Mouse (Mus musculus): ENCODE results near the gene Gabrb2.

Gabrb2 gene

DNA sequence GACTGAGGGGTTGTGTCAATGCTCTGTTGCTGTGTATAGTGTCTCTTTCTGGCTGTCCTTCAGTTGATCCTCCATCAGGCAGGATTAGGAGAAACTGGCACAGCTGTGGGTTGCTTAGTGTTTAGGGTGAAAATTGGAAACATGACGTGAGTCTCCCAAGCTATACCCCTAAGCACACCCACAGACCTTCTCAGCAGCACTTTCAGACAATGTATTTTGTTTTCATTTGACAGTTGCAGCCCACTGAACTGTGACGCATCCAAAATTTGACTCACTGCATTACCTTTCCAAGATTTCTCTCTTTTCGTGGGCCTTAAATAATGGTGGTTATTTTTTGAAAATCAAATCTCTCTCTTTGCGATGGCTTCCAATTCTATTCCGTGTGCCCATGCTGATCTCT is 115.7 kb downstream of the Gabrb2 start:
- no peak for DNase-seq

DNA sequence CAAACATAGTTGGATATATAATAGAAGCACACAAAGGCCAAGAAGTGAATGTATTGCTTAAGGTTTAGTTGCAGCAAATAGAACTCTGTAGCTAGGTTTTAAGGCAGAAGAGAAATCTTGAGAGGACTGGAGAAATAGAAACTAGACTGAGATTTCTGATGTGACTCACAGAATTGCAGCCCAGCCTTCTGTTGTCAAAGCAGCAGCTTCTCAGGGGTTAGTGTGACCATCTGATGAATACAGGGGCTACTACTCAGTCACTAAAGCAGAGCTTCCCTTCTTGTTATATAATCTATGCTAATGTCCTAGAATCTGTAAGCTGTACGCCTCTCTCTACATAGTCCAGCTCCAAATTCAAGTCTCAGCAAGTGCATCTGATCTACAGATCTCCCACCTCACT is 116.3 kb downstream of the Gabrb2 start:
- DNase-seq = no peak

- DNase-seq = no peak
Observed at GRCm38 (mm10) chr11:42542861-42543260, 123.3 kb downstream of the Gabrb2 start.

- DNase-seq = no peak
Observed at GRCm38 (mm10) chr11:42566023-42566422, 146.5 kb downstream of the Gabrb2 start.

DNA sequence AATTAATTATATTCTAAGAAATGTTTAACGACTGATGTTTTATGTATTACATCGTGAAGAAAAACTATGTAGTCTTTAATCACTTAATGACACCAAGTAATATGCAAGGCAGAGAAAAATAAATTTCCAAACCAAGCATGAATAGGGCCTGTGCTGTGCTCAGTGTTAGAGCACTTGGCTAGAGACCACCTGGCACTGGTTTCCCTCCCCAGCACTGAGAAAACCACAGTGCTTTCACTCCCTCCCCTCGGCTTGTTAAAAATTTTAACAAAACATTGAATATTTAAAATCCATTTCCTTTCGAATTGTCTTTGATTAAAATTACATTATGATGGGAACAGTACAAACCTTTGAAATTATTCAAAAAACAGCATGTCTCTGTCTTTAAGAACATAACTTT is 151.9 kb downstream of the Gabrb2 start:
- DNase-seq = no peak

DNA sequence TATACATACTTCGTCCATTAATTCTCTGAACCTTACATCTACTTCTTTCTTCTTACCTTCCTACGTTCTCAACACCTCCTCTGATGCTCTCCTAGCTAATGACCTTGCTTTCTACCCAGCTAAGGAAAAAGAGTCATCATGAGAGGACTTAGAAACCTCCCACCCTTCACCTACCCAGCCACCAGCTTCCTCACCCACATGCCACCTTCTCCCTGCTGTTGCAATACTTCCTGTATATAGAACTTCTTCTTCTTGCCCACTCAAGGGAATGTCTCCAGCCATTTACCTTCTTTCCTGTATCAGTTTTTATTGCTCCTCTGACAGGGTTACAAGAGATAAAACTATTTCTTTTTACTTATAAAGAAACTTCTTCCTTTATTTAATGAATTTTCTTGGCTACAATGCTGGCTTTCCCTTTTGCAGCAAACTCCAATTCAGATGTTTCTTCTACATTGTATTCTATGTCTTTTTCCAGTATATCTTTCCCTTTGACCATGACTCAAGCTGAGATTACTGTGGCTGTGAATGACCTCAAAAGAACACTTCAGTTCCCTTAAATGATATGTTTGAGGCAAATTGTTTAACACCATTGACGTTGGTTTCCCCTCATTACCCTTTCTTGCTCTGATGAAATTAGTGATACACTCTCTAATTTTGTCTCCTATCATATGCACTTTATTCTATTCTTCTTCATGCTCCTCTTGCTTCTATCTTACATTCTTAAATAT is 155.8 kb downstream of the Gabrb2 start:
- no peak for DNase-seq

DNA sequence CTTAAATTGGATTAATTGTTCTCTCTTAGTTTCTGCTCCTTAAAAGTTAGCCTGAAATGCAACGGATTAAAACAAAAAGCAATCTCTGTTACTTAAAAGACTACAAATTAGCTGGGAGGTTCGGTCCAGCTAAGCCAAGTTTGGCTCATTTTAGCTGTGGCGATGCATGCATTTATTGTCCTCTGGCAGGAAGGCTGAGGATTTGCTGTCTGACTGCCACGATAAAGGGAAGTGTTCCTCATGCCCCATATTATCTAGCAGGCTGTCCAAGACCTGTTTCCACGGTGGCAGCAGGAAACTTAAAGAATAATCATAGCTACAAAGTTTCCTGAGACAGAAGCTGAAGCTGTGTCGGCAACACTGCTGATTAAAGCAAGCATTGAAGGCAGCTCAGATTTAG is 160.2 kb downstream of the Gabrb2 start:
- no peak for DNase-seq

DNA sequence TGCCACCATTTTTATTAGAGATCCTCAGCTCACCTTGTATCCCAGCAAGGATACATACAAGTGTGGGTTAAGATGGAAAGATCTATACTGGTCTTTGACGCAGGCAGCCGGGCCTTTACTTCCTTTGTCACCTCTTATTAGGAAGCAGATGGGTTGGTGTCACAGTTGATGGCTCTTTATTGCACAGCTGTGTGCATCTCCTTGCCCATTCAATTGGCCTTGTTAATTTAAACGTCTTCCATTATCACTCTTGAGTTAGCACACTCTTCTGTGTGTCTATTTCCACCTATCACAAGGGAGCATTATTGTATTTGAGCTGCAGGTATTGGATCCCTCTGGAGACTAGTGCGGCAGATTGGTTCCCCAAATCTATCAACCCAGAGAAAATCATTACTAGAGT is 161.6 kb downstream of the Gabrb2 start:
- no peak for DNase-seq

GRCm38 (mm10) chr11:42581753-42582152 is 162.2 kb downstream of the Gabrb2 start:
- DNase-seq = no peak

DNA sequence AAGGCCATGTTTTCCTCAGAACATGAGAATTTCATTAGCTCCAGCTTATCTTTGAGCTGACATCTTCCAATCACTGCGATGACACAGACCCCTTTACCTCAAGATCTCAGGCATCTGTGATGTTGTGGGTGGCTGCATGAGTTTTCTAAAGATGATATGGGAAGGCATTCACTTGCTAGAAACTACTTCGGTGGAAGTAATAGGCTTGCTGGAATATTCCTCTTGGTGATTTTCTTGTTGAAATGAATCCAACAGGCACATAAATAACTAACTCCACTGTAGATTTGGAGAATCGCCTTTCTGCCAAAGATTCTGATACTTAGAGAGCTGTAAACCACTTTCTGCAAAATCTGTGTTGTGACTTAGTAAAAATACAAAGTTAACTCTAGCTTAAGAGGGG is 172.9 kb downstream of the Gabrb2 start:
- no peak for DNase-seq

- DNase-seq = no peak
Observed at GRCm38 (mm10) chr11:42606225-42606624, 186.7 kb downstream of the Gabrb2 start.

- no peak for DNase-seq
Observed at GRCm38 (mm10) chr11:42609128-42609763, 189.7 kb downstream of the Gabrb2 start.

- no peak for DNase-seq
Observed at GRCm38 (mm10) chr11:42618195-42618594, 198.6 kb downstream of the Gabrb2 start.

DNA sequence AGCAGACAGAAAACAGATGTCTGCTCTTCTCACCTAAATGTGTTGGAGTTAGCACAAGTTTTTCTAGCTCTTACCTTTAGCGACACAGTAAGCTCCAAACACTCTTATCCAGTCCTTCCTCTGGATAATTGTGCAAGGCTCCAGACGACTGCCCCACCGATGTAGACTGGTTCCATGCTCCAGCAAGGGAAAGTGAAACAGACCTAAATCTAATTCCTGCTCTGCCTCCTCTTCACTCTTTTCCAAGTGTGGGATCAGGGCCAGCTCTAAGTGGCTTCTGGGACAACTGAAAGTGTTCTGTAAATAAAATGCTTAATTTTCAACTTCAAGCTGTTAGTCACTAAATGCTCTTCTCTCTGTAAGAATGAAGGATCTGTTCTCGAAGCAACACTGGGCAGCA is 201.6 kb downstream of the Gabrb2 start:
- no peak for DNase-seq

DNA sequence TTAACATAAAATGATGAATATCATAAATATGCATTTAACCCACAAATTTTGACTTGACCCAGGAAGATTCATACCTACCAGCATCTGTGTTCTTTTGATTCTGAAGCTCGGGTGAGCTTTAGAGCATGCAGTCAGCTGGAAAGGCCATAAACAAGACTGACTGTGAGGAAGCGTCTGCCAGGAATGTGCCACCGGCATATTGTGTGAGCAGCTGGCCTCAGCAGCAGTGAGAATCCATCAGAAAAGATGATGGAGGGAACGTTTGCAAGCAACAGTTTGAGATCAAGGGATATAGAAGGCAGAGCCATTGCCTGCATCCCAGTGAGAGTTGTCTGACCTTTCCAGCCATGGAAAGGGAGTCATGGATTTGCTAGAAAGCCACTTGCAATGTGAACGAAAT is 230.6 kb downstream of the Gabrb2 start:
- no peak for DNase-seq

DNA sequence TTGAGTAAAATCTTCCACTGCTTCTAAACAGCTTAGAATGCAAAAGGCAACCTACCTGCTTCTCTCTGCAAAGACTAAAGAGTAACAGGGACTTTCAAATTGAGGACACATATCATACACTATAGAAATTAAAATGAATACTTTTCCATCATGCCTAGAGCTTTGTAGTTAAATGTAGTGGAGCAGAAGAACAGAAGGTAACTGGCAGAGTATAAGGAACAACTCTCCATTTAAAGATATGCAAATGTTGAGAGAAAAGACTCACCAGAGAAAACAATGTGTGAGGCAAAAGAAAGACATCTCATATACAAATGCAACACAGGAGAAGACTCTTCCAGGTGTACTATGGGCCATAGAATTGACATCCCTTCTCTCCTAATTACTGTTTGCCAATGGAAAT is 232.0 kb downstream of the Gabrb2 start:
- DNase-seq = no peak

GRCm38 (mm10) chr11:42654189-42654588 is 234.6 kb downstream of the Gabrb2 start:
- DNase-seq = no peak

DNA sequence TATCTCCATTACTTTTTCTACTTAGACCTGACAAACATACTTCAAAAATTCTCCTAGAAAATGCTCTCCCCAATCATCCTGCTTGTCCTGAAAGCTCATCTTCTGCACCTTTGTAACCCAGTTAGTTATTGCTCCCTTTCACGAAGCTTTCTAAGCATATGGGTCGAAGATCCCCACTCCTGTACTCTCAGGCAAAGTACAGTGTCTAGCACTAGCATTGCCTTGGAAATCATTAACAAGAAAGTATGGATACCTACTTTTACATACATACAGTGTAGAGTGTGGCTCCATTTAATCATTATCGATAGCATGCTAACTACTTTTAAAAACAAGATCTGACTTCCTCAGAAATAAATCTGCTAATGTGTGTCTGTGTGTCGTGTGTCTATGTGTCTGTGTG is 249.1 kb downstream of the Gabrb2 start:
- DNase-seq = no peak
